Mouse (Mus musculus) brain, embryonic 18.5 days (tissue): ENCODE data around the gene Pmel.

Experiments used
- DNase-seq: peaks from one replicate; pipeline ENCODE4 v3.0.0-alpha.2; 2012; ENCODE audit warnings: low read depth, low spot score

The Pmel gene

DNA sequence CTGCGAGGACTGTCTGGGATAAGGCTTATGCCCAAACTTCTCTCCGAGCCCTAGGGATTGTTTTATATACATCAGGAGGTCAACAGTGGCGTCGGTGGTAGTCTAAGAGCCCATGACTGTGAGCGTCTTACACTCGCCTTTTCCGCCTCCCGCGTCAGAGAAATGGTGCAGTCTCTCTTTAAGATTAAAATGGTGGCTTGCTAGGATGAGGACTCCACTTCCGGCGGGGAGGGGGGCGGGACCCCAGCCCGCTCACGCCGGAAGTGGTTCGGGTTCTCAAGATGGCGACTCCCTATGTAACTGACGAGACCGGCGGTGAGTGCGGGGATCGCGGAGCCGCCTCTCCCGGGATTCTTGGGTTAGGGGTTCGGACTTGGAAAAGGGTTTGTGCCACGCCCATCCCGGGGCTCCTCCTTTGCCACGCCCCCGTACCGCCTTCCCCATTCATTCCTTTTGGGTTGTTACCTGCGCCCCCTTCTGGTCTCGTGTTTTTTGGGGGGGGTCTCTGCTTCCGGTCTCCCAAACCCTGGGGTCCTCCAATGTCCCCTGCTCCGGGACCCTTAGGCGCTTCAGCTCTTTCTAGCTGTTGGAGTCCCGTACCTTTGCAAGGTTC is 44.4 kb downstream of the Pmel start:
- peak; percentile 89 for DNase-seq
